Mouse (Mus musculus) cerebral cortex, adult 2 months (tissue): ENCODE results near the gene St3gal4.

Experiments used
- WGBS: fragments of 180-500 bp; shearing (Covaris S2); methylation state at CpG from one replicate; pipeline ENCODE4 v1.1.7; 2018; 5-methylcytosine and 5-hydroxymethylcytosine counted together

Gene St3gal4

GRCm38 (mm10) chr9:35007697-35008341 is 111.2 kb downstream of the St3gal4 start:
- WGBS = 87% methylated on average over 14 of the region's 14 CpGs

- WGBS = 83% methylated on average over 4 of the region's 4 CpGs
Measured at GRCm38 (mm10) chr9:35004113-35004512, 115.0 kb downstream of the St3gal4 start.

DNA sequence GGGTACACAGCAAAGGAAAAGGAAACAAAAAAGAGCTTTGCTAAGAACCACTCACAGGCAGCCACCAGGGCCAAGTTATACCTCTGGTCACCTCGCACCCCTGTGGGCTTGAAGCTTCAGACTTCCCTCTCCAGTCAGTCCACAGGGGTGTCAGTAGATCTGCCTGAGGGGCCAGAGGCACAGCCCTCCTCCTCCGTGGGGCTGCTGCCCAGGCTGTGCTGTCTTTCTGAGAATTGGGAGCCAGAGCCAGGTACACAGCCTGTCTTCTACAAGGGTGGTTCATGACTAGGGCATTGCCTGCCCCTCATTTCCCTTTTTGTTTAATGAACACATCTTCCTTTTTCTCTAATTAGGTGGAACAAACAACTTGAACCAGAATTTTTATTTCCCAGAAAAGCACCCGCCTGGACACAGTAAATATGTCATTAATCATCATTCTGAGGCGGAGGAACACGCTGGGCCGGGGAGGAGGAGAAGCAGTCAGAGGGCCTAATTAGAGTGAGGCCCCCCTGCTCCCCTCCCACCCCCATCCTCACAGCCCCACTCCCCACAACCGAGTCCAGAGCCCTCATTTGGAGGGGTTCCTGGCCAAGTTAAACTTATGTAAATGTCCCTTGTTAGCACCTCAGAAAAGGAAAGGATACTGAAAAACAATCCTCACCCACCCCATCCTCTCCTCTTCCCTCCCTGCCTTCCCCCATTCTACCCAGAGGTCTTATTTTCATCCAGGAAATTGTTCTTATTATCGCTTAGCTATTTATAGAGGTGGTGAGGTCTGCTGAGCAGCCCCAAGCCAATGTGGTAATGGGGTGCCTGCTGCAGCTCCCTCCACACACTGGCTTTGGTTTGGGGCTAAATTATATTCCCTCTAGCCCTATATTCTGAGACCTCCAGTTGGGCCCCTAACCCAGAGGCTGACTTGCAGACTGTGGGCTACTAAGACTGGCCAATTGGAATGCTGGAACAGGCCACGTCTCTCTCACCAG is 120.9 kb downstream of the St3gal4 start:
- 69% methylated on average over 9 of the region's 9 CpGs for WGBS
